Mouse (Mus musculus): Measurements from ENCODE around the gene Chmp3.

GRCm38 (mm10) chr6:71494341-71495020 lies 49.1 kb upstream of the Chmp3 start:
- peak; percentile 37; the same call in 1 of the 2 replicates for TF ChIP-seq CTCF (IDR thresholded peaks at IDR 0.05; ENCODE audit: insufficient read depth, low read depth, low read length)
- no peak for TF ChIP-seq POLR2A (IDR thresholded peaks at IDR 0.05; ENCODE audit: insufficient read depth, low read depth, low read length)

Data from olfactory bulb, adult 2 months (tissue).